Mouse (Mus musculus) thymus, postnatal 14 days (tissue): ENCODE results near the gene Jph2.
"Not testable (repeated sequence)": the region's sequence is repeated elsewhere in the genome, so short reads cannot be mapped to it uniquely, and the experiment has no call there.

Source experiments
- DNase-seq: peaks from one replicate; pipeline ENCODE4 v3.0.0; 2021

Gene Jph2

GRCm38 (mm10) chr2:163397905-163398304 is at the start of gene Jph2:
Jph2 (minus strand) TSS chr2:163397993.
- DNase-seq = no peak

GRCm38 (mm10) chr2:163447375-163447774 is 49.6 kb upstream of the Jph2 start:
- DNase-seq = no peak

- DNase-seq = no peak
Measured at GRCm38 (mm10) chr2:163444017-163444416, 46.2 kb upstream of the Jph2 start.

GRCm38 (mm10) chr2:163443543-163443942 is 45.8 kb upstream of the Jph2 start:
- no peak for DNase-seq

DNA sequence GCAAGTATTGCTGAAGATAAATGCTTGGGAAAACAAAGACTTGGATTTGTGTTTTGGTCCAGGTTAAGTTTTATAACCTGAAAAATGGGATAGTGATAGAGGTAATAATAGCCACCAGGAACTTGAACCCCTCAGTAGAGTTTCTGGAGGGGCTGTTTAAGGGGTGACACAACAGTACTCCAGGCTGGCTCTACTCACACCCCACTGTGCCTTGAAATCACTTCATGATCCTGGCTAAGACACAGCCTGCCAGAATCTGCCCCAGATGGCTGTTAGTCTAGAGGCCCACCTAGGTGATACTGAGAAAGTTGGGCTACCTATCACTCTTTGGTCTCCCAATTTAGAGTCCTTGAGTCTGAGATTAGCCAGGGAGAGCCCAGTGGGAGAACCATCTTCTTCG is 41.7 kb upstream of the Jph2 start:
- no peak for DNase-seq

GRCm38 (mm10) chr2:163438619-163439451 is 41.0 kb upstream of the Jph2 start:
- DNase-seq = peak; percentile 28

DNA sequence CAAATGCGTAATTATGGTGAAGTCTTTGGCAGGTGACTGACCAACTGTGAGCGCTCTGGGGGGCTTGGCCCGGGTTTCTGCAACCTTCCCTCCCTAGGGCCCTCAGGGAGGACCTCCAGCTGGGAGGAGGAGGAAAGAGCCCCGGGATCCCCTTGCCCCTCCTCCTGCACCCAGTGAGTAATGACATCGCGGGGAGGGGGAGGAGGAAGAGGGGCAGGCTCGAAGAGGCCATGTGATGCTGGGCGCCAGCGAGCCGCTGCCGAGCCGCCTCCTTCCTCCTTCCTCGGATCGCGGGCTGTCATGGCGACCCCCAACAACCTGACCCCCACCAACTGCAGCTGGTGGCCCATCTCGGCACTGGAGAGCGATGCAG is 40.4 kb upstream of the Jph2 start, which contains the start of gene Gdap1l1:
TSS of gene Gdap1l1 (plus strand) at position 231 of the 373 bp plus-strand sequence.
- DNase-seq = no peak

DNA sequence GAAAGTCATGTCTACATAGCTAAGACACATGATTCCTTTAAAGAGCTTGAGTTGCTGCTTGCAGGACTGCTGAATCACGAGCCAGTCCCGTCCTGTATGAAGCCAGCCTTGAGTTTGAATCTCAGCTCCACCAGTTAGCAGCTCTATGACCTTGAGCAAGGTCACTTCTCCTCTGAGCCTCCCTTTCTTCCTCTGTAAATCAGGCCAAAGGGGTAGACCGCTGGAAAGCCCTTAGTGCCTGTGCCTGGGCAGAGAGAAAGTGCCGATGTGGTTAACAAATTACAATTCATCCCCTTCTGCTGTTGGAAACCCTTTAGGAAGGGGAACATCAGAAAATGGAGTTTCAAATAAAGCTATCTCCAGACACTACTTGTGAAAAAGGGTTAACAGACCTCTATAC is 40.0 kb upstream of the Jph2 start:
- no peak for DNase-seq

- DNase-seq = no peak
Measured at GRCm38 (mm10) chr2:163433971-163434370, 36.2 kb upstream of the Jph2 start.

GRCm38 (mm10) chr2:163431289-163431688 is 33.5 kb upstream of the Jph2 start:
- DNase-seq = no peak

GRCm38 (mm10) chr2:163428346-163429011 is 30.7 kb upstream of the Jph2 start:
- no peak for DNase-seq

- DNase-seq = no peak
Measured at GRCm38 (mm10) chr2:163424597-163424996, 26.8 kb upstream of the Jph2 start, which contains the start of gene Oser1. Oser1 (minus strand) TSS chr2:163424697.

GRCm38 (mm10) chr2:163422895-163423660 is 25.3 kb upstream of the Jph2 start:
- no peak for DNase-seq

DNA sequence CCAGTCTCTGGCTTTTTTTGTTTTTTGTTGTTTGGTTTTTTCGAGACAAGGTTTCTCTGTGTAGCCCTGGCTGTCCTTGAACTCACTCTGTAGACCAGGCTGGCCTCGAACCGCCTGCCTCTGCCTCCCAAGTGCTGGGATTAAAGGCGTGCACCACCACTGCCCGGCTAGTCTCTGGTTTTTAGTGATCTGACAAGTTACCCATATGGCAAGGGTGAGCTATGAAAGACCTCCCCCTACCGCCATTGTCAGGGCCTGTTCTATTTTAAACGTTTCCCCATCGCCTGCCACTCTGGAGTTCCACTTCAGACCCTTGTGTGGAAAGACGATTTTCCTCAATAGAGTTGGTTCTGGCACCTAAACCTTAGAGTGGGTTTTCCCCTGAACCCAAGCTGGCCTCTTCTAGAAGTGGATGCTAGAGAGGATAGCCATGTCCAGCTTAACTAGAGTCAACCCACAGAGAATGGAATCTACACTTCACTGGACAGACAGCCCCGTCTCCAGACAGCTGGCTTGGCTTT is 22.6 kb upstream of the Jph2 start:
- DNase-seq = peak; percentile 20

DNA sequence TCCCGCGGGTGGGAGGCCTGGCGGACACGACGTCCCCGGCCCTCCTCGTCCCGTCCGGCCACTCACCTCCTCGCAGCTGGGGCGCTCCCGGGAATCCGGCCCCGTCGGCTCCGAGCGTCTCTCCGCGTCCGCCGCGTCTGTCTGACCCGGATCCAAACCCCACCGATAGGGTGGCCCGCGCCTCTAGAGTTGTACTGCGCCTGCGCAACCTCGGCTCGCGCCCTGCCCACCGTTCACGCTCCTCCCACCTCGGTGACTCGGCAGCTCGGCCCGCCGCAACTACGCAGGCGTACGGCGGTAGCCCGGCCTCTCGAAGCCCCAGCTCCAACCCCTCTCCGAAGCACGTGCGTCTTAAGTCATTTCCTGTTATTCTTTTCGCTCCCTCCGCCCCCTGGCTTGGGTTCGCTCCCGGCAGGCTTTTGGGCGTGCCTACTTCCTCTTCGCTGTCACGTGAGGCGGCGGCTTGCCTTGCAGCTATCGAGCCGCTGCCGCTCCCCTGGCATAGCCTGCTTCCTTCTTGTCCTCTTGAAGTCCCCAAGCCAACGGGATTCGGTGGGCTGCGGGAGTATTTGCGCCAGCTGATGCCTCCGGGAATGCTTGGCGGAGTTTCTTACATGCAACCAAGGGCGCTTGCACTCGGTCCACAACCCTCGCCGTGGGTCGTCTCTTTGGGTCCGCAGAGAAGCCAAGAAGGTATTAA is 21.7 kb upstream of the Jph2 start:
- DNase-seq = peak; percentile 99

DNA sequence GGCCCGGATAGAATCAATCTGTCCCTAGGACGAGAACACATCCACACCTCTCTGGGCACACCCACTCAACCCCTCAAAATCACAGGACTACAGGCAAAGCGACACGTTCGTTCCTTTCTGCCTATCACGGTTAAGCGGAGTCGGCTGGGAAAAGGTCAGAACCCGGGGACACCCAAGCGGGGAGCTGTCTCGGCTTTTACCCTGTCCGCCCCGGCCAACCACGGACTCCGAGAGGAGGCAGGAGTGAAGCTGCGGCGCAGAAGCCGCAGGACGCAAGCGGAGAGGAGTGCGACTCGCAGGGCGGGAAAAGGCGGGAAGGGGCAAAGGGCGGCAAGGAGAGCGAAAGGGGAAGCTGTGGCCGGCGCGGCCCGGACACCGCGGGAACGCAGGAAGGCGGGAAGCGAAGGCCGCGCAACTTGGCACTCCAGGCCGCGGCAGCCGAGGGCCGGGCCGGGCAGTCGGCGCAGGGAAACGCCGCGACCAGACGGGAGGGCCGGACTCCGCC is 21.1 kb upstream of the Jph2 start:
- DNase-seq = no peak

DNA sequence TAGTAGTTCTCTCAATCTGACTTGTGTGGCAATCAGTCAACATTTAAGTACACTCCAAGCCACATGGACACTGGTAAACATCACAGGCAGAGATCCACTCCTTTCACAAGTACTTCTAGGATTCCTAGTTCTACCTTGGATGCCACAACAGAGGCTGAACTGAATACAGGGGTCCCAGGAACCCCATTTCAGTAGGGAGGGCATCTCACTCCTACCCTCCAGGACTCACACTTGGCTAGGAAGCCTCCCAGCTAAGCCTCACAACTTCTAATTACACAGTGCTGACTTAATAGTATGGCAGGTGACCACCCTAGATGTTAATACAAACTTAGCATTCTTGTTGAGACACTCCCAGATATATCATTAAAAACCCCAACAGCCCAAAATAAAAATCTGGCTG is 20.0 kb upstream of the Jph2 start:
- DNase-seq = no peak

DNA sequence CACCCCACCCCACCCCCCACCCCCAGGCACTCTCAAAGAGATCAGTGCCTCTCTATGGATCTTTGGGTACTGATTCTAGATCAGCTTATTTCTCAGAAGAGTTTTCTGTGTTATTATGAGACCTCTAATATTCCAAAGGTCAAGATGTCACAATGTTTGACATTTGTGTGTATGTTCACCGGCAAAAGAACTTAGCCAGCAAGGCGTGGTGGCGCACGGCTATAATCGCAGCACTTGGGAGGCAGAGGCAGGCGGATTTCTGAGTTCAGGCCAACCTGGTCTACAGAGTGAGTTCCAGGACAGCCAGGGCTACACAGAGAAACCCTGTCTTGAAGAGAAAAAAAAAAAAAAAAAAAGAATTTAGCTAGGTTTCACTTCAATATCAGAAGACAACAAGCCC is 19.2 kb upstream of the Jph2 start:
- DNase-seq = no peak

DNA sequence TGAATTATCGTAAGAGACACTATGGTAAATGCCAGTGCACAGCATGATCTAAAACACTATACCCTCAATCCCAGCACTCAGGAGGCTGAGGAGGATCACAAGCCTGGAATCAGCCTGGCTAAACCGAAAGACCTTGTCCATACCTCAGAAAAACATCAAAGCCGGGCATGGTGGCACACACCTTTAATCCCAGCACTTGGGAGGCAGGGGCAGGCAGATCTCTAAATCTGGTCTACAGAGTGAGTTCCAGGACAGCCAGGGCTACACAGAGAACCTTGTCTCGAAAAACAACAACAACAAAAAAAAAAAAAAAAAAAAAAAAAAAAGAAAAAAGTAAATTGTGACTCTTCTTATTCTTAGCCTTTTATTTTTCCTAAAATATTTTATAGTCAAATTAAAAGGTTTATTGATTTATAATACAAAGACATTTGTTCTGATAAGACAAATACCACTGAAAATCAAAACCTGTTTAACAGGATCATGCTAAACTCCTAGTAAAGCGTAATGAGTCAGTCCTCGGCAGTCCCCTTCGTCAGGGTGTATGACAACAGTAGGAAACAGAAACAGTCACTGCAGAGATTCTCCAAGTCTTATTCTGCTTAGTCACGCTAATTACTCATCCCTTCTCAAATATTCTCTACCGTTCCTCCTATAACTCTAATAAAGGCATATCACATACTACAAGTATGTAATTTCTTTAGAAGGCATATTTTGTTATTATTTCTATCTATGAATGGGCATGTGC is 15.2 kb upstream of the Jph2 start:
- no peak for DNase-seq

DNA sequence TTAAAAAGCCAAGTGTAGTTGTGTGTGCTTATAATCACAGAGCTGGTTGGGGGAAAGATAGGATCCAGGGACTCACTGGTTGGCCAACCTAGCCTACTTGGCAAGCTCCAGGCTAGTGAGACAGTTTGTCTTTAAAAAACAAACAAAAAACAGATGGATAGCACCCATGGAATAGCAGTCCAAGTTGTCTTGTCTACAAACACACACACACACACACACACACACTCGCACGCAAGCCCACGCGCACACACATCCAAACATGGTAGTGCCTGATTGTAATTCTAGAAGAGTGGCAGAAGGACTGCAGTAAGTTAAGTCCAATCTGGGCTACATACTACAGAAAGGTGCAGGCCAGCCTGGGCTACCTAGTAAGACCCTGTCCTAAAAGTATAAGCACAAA is 14.6 kb upstream of the Jph2 start:
- no peak for DNase-seq

DNA sequence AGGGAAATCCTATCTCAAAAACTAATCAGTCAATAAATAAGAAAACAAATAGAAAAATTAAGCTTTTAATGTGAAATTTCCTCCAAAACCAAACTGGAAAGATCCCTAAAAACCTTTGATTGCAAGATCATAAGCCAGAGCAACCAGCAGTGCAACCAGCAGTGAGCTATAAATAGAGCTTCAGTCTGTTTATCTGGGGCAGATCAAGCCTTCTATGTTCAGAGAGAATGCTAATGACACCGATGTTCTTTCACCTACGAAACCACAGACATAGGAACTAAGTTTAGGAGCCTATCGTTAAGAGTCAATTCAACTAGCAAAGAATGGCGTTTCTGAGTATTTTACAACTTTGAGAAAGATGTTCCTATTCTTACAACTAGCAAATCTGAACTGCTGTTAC is 14.0 kb upstream of the Jph2 start:
- no peak for DNase-seq

DNA sequence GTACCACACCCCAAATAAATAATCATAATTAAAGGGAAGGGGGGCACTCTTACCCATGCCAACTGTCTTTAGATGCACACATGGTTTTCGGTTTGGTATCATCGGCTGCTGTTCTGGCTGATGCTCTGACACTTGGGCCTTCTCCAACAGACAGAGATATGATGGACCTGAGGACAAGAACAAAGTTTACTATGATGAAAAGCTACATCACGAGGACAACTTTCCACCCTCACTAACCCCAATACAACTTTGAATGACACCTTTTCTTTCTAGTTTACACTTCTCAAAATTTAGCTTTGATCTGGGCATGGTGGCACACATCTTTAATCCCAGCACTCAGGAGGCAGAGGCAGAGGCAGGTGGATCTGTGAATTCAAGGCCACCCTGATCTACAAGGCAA is 13.6 kb upstream of the Jph2 start:
- DNase-seq = not testable (repeated sequence)
